Mouse (Mus musculus): ENCODE data around the gene Abcf1. TPM values are rescaled to one million over a fixed set of nuclear protein-coding genes. Genes with fewer than 3 reads are reported as not detected.

The Abcf1 gene
- total and polyA plus RNA-seq, 3 experiments: 142 to 312 TPM; not detected in 1

- TF ChIP-seq ETS1 (IDR thresholded peaks at IDR 0.05; ENCODE audit: low read depth, low read length) (no peak), USF1 (IDR thresholded peaks at IDR 0.05; ENCODE audit: low read depth, low read length) (no peak), MXI1 (IDR thresholded peaks at IDR 0.05; ENCODE audit: low read depth, low read length) (no peak), UBTF (IDR thresholded peaks at IDR 0.05; ENCODE audit: borderline replicate concordance, insufficient read depth, low read depth, low read length) (no peak), CHD1 (IDR thresholded peaks at IDR 0.05; ENCODE audit: low read depth, low read length) (no peak), E2F4 (IDR thresholded peaks at IDR 0.05; ENCODE audit: borderline replicate concordance, low read depth, low read length) (no peak), RCOR1 (IDR thresholded peaks at IDR 0.05; ENCODE audit: low read depth, low read length) (no peak), MAFK (IDR thresholded peaks at IDR 0.05; ENCODE audit: borderline replicate concordance, low read depth, low read length) (no peak), MAX (IDR thresholded peaks at IDR 0.05; ENCODE audit: low read length) (no peak), POLR2AphosphoS2 (IDR thresholded peaks at IDR 0.05; ENCODE audit: low read length) (no peak)
- no peaks in the 10 kb centered on the region for H3K27me3 ChIP-seq (ENCODE audit: control insufficient read depth in 1 of 2, insufficient read depth in 2 of 2, low read length in 2 of 2)
- no peak for DNase-seq (ENCODE audit: low read depth, low spot score)
- H3K4me3 ChIP-seq (ENCODE audit: control insufficient read depth in 1 of 2, insufficient read depth in 1 of 2, low read depth in 2 of 2, low read length in 2 of 2): no peak overlapping the region
- H3K9ac ChIP-seq (ENCODE audit: control insufficient read depth, low read depth, low read length, poor library complexity, severe bottlenecking): no peak overlapping the region
- no peak overlapping the region for H3K27ac ChIP-seq (ENCODE audit: control insufficient read depth, low read depth, low read length)
- no peaks in the 10 kb centered on the region for H3K9me3 ChIP-seq (replicated peaks; ENCODE audit: insufficient read depth, low read length)
- peaks cover 1% of the 10 kb centered on the region; the same call in 1 of the 2 replicates for H3K79me2 ChIP-seq (ENCODE audit: control insufficient read depth, insufficient read depth, low read length, poor library complexity)
- peaks cover 16 to 24% of the 10 kb centered on the region in 2 experiments for H3K4me1 ChIP-seq (ENCODE audit: control insufficient read depth in 1 of 2, insufficient read depth in 2 of 2, low read length in 2 of 2)
- peaks cover 11 to 25% of the 10 kb centered on the region in 2 experiments for H3K36me3 ChIP-seq (ENCODE audit: control insufficient read depth in 1 of 2, insufficient read depth in 2 of 2, low read length in 2 of 2)
Observed at GRCm38 (mm10) chr17:35930627-35931026, 38.9 kb downstream of the Abcf1 start.

DNA sequence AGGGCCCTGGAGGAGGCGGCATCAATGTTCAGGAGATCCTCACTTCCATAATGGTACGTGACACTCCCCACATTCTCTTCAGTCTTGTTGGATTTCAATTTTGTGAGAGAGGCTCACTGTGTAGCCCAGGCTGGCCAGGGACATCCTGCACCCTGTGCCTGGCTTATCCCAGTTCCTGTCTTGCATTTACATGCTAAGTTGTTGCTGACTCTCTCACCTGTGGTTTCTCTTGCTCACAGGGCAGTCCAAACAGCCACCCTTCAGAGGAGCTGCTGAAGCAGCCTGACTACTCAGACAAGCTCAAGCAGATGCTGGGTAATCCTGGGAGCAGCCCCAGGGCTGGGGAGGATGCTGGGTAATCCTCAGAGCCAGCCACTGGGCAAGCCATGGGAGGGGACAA, 40.0 kb downstream of the Abcf1 start:
- H3K4me3 ChIP-seq (ENCODE audit: control insufficient read depth in 1 of 2, insufficient read depth in 1 of 2, low read depth in 2 of 2, low read length in 2 of 2): no peak overlapping the region
- no peak overlapping the region for H3K9ac ChIP-seq (ENCODE audit: control insufficient read depth, low read depth, low read length, poor library complexity, severe bottlenecking)
- no peak for TF ChIP-seq CHD2 (IDR thresholded peaks at IDR 0.05; ENCODE audit: low read length)
- TF ChIP-seq E2F4 (IDR thresholded peaks at IDR 0.05; ENCODE audit: borderline replicate concordance, low read depth, low read length): no peak
- no peak for TF ChIP-seq USF1 (IDR thresholded peaks at IDR 0.05; ENCODE audit: low read depth, low read length)
- TF ChIP-seq HCFC1 (IDR thresholded peaks at IDR 0.05; ENCODE audit: low read depth, low read length): no peak
- TF ChIP-seq TBP (IDR thresholded peaks at IDR 0.05; ENCODE audit: low read depth, low read length): no peak
- TF ChIP-seq ZNF384 (IDR thresholded peaks at IDR 0.05; ENCODE audit: low read depth, low read length): no peak
- TF ChIP-seq JUND (IDR thresholded peaks at IDR 0.05; ENCODE audit: low read depth, low read length): no peak
- TF ChIP-seq MYC (IDR thresholded peaks at IDR 0.05; ENCODE audit: low read depth, low read length): no peak
- H3K4me1 ChIP-seq (ENCODE audit: control insufficient read depth in 1 of 2, insufficient read depth in 2 of 2, low read length in 2 of 2): peaks cover 18 to 29% of the 10 kb centered on the region in 2 experiments
- H3K27me3 ChIP-seq (ENCODE audit: control insufficient read depth in 1 of 2, insufficient read depth in 2 of 2, low read length in 2 of 2): no peaks in the 10 kb centered on the region
- H3K79me2 ChIP-seq (ENCODE audit: control insufficient read depth, insufficient read depth, low read length, poor library complexity): peaks cover 1% of the 10 kb centered on the region; the same call in 1 of the 2 replicates
- no peaks in the 10 kb centered on the region for H3K9me3 ChIP-seq (replicated peaks; ENCODE audit: insufficient read depth, low read length)
- DNase-seq (ENCODE audit: low read depth, low spot score): no peak
- peaks cover 13 to 33% of the 10 kb centered on the region in 2 experiments for H3K36me3 ChIP-seq (ENCODE audit: control insufficient read depth in 1 of 2, insufficient read depth in 2 of 2, low read length in 2 of 2)
- no peak overlapping the region for H3K27ac ChIP-seq (ENCODE audit: control insufficient read depth, low read depth, low read length)

All from MEL (cell line).